Mouse (Mus musculus): ENCODE measurements around the gene Hs1bp3. TPM values are rescaled to one million over a fixed set of nuclear protein-coding genes. Genes with fewer than 3 reads are reported as not detected.

Gene Hs1bp3
- polyA plus RNA-seq, 1 experiment: not detected

DNA sequence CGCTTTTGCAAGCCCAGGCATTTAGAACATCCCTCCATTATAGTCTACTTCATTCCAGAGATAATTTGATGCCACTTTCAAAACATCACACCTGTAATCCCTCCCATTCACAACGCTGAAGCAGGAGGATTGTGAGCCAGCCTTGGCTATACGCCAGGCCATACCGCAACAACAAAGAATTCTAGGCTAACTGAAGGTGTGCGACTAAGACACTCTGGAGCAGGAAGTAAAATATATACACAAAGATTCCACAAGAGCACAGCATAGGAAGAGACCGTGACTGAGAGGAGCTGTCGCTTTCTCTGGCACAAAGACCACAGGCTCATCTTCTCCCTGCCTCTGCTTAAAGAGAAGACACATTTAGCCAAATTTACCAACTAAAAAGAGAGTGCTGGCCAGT is 49.2 kb downstream of the Hs1bp3 start:
- WGBS: 80% methylated on average over 7 of the region's 7 CpGs
- Histone ChIP-seq H3K4me3 (ENCODE audit: insufficient read depth, low read depth, low read length) (no peak overlapping the region), H3K27ac (ENCODE audit: insufficient read depth, low read depth, low read length) (no peak overlapping the region), H3K4me1 (ENCODE audit: control insufficient read depth, insufficient read depth, low read length) (peaks cover 3% of the 10 kb centered on the region; the same call in 1 of the 2 replicates)
- TF ChIP-seq POLR2A (IDR thresholded peaks at IDR 0.05; ENCODE audit: insufficient read depth, low read depth, low read length): no peak
- no peak for TF ChIP-seq CTCF (IDR thresholded peaks at IDR 0.05; ENCODE audit: insufficient read depth, low read depth, low read length)

DNA sequence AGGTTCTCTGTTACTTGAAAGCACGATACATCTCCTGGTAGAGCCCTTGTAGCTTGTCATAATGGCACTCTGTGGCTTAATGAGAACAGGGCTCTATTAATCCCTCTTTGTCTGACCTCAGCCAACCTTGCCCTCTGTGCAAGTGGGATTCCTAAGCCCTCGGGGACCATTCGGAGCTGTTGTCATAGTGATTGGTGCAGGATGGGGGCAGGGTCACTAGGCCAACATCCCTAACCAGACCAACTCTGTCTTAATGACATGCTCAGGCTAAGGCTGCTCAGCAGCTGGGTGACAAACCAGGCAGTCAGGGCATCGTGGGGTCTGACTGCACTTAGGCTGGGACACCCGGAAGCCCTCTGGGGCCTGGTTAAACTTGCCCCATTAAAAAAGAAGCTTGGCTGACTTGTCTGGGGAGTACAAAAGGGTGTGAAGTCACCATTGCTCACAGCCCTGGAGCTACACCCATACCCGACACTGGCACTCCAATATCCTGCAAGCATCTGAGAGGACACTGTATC is 51.1 kb downstream of the Hs1bp3 start:
- no peak overlapping the region for H3K4me3 ChIP-seq (ENCODE audit: insufficient read depth, low read depth, low read length)
- H3K4me1 ChIP-seq (ENCODE audit: control insufficient read depth, insufficient read depth, low read length): peaks cover 3% of the 10 kb centered on the region; the same call in 1 of the 2 replicates
- WGBS: 59% methylated on average over 6 of the region's 6 CpGs
- no peak for TF ChIP-seq CTCF (IDR thresholded peaks at IDR 0.05; ENCODE audit: insufficient read depth, low read depth, low read length)
- TF ChIP-seq POLR2A (IDR thresholded peaks at IDR 0.05; ENCODE audit: insufficient read depth, low read depth, low read length): no peak
- no peak overlapping the region for H3K27ac ChIP-seq (ENCODE audit: insufficient read depth, low read depth, low read length)

DNA sequence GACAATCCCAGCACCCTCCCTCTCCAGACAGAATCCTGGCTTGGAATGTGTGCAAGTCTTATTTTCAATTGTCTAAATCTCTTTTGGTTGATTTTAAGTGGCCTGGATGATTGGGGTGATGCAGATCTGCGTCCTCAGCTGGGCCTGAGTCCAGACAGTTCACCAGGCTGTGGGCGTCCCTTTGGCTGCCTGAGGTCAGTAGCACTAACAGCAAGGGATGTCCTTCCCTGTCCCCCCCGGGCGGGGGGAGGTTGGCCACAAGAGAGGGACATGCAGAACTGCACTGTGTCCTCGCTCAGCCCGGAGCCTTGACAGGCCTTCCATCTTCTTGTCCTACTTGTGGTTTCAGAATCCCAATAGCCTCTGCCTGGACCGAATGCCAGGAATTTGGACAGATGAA is 52.1 kb downstream of the Hs1bp3 start:
- peaks cover 3% of the 10 kb centered on the region; the same call in 1 of the 2 replicates for H3K4me1 ChIP-seq (ENCODE audit: control insufficient read depth, insufficient read depth, low read length)
- no peak for TF ChIP-seq POLR2A (IDR thresholded peaks at IDR 0.05; ENCODE audit: insufficient read depth, low read depth, low read length)
- no peak for TF ChIP-seq CTCF (IDR thresholded peaks at IDR 0.05; ENCODE audit: insufficient read depth, low read depth, low read length)
- H3K4me3 ChIP-seq (ENCODE audit: insufficient read depth, low read depth, low read length): no peak overlapping the region
- H3K27ac ChIP-seq (ENCODE audit: insufficient read depth, low read depth, low read length): no peak overlapping the region
- 68% methylated on average over 7 of the region's 7 CpGs for WGBS

DNA sequence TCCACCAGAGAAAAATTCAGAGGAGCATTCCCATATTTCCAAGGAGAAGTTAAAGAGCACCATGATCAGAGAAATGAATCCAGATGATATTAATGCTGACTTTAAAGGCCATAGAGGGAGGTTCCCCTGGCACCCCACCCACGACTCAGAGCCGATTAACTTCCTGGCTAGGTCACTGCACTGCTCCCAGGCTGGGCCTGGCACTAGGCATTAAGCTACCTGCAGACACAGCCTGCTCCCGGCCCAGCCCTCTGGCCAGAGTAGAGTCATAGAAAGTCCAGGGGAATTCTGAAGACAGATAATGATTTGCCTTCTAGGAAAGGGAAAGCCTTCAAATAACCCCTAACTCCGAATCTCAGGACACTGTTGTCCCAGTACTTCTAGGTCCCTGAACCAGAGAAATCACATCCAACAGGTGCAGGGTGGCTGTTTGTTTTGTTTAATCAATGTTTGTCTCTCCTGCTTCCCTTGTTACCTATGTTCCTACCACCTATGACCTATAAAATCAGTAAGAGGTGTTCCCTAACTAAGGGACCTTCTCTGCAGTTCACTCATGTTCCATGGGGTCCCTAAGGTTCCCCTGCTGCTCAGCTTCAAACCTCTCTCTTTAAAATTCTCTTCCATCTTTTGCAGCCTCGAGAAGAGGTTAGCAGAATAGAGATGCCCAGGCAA is 52.8 kb downstream of the Hs1bp3 start:
- no peak for TF ChIP-seq CTCF (IDR thresholded peaks at IDR 0.05; ENCODE audit: insufficient read depth, low read depth, low read length)
- peaks cover 3% of the 10 kb centered on the region; the same call in 1 of the 2 replicates for H3K4me1 ChIP-seq (ENCODE audit: control insufficient read depth, insufficient read depth, low read length)
- no peak overlapping the region for H3K27ac ChIP-seq (ENCODE audit: insufficient read depth, low read depth, low read length)
- 79% methylated on average over 5 of the region's 5 CpGs for WGBS
- no peak overlapping the region for H3K4me3 ChIP-seq (ENCODE audit: insufficient read depth, low read depth, low read length)

DNA sequence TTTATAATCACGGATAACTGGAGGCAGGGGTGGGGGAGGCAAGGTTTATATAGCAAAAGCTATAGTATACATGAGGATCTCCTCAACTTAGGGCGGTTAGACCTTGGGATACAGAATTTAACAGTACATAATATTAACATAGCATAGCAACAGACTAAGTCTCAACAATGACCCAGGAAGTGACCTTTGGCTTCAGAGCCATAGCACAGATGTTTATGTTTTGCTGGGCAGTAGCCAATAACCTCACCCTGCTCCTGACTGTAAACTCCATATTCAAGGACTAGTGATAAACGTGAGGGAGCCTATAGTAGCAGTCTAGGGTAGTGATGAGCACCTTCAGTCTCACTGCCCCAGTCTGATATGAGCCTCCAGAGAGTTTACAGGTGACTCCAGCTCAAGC is 53.5 kb downstream of the Hs1bp3 start:
- 83% methylated on average over 3 of the region's 3 CpGs for WGBS
- no peak overlapping the region for H3K27ac ChIP-seq (ENCODE audit: insufficient read depth, low read depth, low read length)
- H3K4me1 ChIP-seq (ENCODE audit: control insufficient read depth, insufficient read depth, low read length): peaks cover 3% of the 10 kb centered on the region; the same call in 1 of the 2 replicates
- no peak for TF ChIP-seq CTCF (IDR thresholded peaks at IDR 0.05; ENCODE audit: insufficient read depth, low read depth, low read length)
- no peak for TF ChIP-seq POLR2A (IDR thresholded peaks at IDR 0.05; ENCODE audit: insufficient read depth, low read depth, low read length)
- H3K4me3 ChIP-seq (ENCODE audit: insufficient read depth, low read depth, low read length): no peak overlapping the region

DNA sequence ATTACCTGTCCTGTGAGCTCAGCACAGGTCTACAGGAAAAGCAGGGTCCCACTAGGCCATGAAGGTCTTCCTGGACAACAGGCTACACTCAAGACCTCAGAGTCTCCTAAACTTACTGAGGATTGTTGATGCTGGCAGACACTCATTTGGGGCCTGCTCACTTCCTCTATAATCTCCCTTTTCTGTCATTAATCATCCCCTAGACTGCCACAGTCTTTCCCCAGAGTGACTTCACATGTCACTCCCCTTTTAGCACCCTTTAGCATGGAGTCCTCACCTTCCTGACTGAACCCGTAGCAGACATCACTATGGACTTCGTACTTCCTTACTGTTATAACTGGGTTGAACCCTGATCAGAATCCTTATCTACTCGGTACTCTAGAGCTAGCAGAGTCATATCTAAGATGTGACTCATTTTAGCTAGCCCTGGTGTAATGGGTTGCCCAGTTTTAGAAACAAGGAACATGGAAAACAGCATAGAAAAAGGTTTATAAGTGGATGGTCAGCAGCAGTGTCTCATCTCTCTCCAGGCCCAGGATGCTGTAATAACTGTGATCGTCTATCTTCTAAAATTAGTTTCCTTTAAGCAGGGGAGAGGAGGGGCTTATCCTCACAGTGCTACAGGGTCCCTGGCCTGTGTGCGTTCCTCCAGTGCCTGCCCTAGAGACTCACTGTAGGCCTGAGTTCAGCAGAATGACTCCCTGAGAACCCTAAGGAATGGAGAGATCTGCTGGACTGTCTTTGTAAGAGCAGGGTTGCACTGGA is 58.7 kb downstream of the Hs1bp3 start:
- H3K4me1 ChIP-seq (ENCODE audit: control insufficient read depth, insufficient read depth, low read length): no peaks in the 10 kb centered on the region

DNA sequence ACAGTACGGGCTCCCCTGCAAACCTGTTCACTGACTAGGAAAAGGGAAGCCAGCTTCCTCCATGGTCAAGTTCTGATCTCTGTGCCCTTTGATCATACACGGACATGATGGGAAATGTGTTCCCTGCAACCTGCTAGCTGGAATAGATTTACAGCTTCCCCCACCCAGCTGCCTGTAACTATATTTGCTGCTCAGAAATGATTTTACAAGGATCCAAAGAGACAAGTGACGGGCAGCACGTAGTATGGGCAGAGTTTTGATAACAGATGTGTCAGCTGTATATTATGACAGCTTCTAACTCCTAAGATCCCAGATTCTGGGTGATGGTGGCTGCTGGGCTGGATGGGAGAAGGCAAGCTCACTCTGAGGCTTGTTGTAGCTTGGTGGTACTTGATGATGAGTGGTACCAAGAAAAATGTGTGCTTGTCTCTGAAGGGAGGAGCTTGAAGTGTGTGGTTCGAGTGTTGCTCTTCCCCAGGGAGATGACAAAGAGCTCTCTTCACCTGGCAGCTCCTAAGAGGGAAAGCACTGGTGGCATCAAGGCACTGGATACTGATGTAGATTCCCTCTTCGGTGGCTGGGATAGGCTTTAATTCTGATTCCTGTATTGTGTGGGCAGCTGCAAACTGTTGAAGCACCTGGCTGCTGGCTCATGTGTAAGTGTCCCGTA is 59.4 kb downstream of the Hs1bp3 start:
- H3K4me1 ChIP-seq (ENCODE audit: control insufficient read depth, insufficient read depth, low read length): no peaks in the 10 kb centered on the region
- TF ChIP-seq CTCF (IDR thresholded peaks at IDR 0.05; ENCODE audit: insufficient read depth, low read depth, low read length) (no peak), POLR2A (IDR thresholded peaks at IDR 0.05; ENCODE audit: insufficient read depth, low read depth, low read length) (no peak)
- no peak overlapping the region for H3K4me3 ChIP-seq (ENCODE audit: insufficient read depth, low read depth, low read length)
- 91% methylated on average over 7 of the region's 7 CpGs for WGBS
- no peak overlapping the region for H3K27ac ChIP-seq (ENCODE audit: insufficient read depth, low read depth, low read length)

More for the DNA sequence above, 58.7 kb downstream of the Hs1bp3 start:
- WGBS: 74% methylated on average over 5 of the region's 5 CpGs
- no peak overlapping the region for H3K27ac ChIP-seq (ENCODE audit: insufficient read depth, low read depth, low read length)
- TF ChIP-seq POLR2A (IDR thresholded peaks at IDR 0.05; ENCODE audit: insufficient read depth, low read depth, low read length) (no peak), CTCF (IDR thresholded peaks at IDR 0.05; ENCODE audit: insufficient read depth, low read depth, low read length) (no peak)
- H3K4me3 ChIP-seq (ENCODE audit: insufficient read depth, low read depth, low read length): no peak overlapping the region

DNA sequence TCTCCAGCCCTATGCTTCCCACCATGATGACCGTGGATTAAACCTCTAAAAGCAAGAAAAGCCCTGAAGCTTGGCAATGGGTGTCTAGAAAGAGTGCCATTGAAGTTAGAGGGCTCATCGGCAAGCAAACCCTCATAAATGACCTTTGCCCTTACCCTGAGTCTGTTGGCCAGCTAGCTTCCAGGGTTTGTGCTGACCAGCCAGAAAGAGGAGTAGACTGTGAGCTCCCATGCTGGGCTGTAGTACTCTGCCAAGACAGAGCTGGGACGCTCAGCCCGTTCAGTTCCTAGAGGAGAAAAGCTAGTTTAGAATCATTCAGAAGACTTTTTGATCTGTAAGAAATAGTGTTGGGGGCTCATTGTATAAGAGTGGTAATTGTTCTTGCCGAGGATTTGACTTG is 60.5 kb downstream of the Hs1bp3 start:
- no peak overlapping the region for H3K27ac ChIP-seq (ENCODE audit: insufficient read depth, low read depth, low read length)
- H3K4me3 ChIP-seq (ENCODE audit: insufficient read depth, low read depth, low read length): no peak overlapping the region
- TF ChIP-seq CTCF (IDR thresholded peaks at IDR 0.05; ENCODE audit: insufficient read depth, low read depth, low read length): no peak
- TF ChIP-seq POLR2A (IDR thresholded peaks at IDR 0.05; ENCODE audit: insufficient read depth, low read depth, low read length): no peak
- H3K4me1 ChIP-seq (ENCODE audit: control insufficient read depth, insufficient read depth, low read length): no peaks in the 10 kb centered on the region
- 74% methylated on average over 5 of the region's 5 CpGs for WGBS

DNA sequence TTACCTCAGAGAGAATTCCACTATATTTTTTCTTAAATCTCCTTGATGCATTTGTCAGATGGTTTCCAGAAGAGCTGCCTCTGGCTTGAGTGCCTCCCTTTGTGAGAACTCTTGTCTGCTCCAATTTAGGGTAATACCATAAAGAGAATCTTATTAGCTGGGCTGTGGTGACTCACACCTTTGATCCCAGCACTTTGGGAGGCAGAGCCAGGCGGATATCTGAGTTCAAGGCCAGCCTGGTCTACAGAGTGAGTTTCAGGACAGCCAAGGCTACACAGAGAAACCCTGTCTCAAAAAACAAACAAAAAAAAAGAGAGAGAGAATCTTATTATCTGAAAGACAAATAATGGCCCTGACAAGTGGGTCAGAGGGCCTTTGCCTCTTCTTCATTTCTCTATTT is 63.9 kb downstream of the Hs1bp3 start:
- Histone ChIP-seq H3K4me1 (ENCODE audit: control insufficient read depth, insufficient read depth, low read length) (peaks cover 5% of the 10 kb centered on the region; the same call in 1 of the 2 replicates), H3K4me3 (ENCODE audit: insufficient read depth, low read depth, low read length) (no peak overlapping the region), H3K27ac (ENCODE audit: insufficient read depth, low read depth, low read length) (no peak overlapping the region)
- 85% methylated on average over 1 of the region's 1 CpGs for WGBS
- TF ChIP-seq CTCF (IDR thresholded peaks at IDR 0.05; ENCODE audit: insufficient read depth, low read depth, low read length): no peak
- TF ChIP-seq POLR2A (IDR thresholded peaks at IDR 0.05; ENCODE audit: insufficient read depth, low read depth, low read length): no peak
